Mouse (Mus musculus): ENCODE results near the gene Hoxa4.

GRCm38 (mm10) chr6:52203121-52203370 lies 11.5 kb upstream of the Hoxa4 start:
- TF ChIP-seq FLI1 (IDR thresholded peaks at IDR 0.05; ENCODE audit: low read length) (no peak), GATA1 (IDR thresholded peaks at IDR 0.05; ENCODE audit: borderline replicate concordance, low read length) (no peak)
